Mouse (Mus musculus) ovary, adult 2 months (tissue): ENCODE results near the gene Nudt17. TPM values are rescaled to one million over a fixed set of nuclear protein-coding genes. Genes with fewer than 3 reads are reported as not detected.

Experiments
- polyA plus RNA-seq: library from polyadenylated mRNA; depleted of rRNA; stranded (reverse); fragments of >200 nt; gene quantifications from 2 replicates; pipeline ENCODE4 v1.2.3, GENCODE M21; 2012; rRNA removed

Nudt17 gene
- polyA plus RNA-seq = 4.0 and 5.0 TPM in 2 replicates

DNA sequence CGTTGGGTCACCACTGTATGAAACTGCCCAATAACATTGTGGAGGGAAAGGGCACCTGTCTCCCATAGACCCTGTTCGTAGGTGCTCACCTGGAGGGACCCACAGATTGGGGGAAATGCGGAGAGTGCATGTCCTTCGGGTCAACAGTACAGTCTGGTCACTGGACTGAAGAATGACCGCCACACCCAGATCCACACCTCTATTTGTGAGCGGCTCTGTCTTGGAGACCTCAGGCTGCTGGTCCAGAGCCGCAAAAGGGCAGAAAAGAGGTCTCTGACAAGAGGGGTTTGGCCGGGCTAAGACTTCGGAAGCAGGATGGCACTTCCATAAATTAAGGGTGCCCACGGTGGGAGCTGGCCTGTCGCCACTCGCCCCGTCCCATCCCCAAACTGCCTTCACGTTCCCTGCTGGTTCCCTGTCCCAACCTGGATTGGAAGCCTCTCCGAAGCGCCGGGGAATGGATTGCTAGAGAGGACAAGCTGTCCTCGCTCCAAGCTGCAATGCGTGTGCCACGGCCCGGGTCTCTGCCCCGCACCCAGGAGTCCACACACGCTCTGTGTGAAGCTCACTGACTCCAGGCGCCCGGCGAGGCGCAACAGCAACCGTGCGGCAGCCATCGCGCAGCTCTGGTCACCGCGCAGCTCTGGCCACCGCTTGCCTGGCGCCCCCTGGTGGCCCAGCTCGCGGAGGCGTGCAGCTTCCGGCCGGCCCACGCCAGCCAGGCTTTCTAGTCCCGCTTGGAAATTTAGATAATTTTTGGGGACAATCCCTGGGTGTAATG is at the start of gene Nudt17:
TSS of gene Nudt17 (minus strand) at position 660 of the 781 bp plus-strand sequence.

DNA sequence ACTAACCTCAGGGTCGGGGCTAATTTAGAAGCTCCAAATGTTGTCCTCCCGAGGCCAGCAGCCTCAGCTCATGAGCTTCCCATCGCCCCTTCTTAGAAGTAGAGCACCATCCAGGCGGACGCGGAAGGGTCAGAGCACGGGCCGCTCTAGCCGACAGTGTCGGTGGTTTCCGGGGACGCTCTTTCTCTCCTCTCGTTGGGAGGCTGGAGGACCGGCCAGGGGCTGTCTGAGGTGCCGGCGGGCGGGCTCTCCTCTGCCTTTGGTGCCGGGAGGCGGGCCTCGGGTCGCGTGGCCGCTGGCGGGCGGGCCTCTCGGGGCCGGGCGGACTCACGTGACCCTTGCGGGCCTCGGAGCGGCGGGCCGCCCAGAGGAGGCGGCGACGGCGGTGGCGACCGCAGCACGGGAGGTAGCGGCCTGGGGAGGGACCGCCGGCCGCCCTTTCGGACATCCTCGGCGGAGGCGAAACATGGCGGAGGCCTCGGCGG is 19.0 kb upstream of the Nudt17 start, which contains the start of the genes Polr3c and Rnf115:
TSS of gene Polr3c (minus strand) at position 286 of the 485 bp plus-strand sequence.
TSS of gene Rnf115 (plus strand) at position 322 of the 485 bp plus-strand sequence.

DNA sequence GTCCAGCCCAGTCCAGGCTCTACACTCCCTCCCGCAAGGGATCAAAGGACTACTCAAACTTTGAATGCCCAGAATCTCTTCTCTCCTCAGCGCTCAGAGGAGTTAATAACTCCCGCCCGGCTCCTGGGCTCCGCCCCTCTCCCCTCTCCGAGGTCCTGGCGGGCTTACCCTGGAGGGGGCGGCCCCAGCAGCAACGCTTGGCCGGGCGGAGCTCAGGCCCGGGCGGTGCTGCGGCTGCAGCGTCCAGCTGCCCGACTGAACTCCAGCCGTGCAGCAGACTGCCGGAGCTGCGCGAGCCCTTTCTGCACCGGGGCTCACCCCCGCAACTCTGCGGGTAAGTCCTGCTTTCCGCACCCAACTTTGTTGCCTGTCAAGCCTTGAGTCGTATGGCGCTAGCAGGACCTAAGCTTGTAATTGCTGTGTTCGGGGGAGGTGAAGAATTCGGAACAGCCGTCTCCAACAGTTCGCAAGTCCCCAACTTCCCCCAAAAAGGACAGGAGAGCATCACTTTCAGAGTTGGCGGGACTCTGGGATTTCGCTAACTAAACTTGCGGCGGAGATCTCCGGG is 12.1 kb downstream of the Nudt17 start, which contains the start of gene Pias3:
TSS of gene Pias3 (plus strand) at position 187 of the 568 bp plus-strand sequence.

DNA sequence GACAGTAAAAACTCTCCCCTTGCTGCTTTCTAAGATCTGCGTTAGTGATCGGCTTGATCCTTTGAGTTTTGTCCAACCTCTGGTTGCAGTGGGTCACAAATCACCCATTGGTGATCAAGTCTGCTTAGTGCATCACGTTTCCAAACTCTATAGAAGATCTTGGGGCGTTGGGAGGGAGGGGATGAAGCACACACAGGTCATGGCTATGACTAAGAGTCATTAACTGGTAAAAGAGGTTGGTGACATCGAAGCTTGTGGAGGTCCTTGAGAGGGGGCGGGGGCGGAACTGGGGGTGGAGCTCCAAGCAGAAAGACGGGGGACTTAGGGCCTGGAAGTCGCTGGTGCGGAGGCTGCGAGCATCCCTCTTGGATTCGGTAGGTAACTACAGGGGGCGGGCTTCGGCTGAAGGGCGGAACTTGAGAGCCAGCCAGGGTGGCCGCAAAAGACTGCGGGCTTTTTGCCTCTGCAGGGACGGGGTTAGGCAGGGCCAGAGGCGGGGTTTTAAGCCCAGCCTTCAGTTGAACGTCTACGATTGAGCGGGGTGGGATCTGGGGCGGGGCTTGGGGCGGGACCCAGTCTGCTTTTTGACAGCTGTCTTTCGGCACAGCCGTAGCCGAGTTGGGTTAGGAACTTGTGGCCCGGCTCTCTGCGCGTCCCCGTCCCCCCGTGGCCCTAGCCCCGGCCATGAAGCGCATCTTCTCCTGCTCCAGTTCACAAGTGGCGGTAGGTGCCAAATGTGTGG is 38.5 kb downstream of the Nudt17 start, which contains the start of gene Ankrd35:
TSS of gene Ankrd35 (plus strand) at position 405 of the 742 bp plus-strand sequence.

Other genes starting within 250 kb of the Nudt17 start
- 0.19 and 0.22 TPM in 2 replicates for gene Hfe2, start 183.4 kb downstream of the Nudt17 start, polyA plus RNA-seq
- gene Txnip, start 150.6 kb downstream of the Nudt17 start, polyA plus RNA-seq = 920 and 1,089 TPM in 2 replicates
- gene Gm16253, start 131.6 kb downstream of the Nudt17 start, polyA plus RNA-seq = not detected in 2 replicates
- gene Polr3gl, start 114.4 kb downstream of the Nudt17 start, polyA plus RNA-seq = 17.0 and 19.3 TPM in 2 replicates
- 3.1 TPM in 2 replicates for gene Ankrd34a, start 111.9 kb downstream of the Nudt17 start, polyA plus RNA-seq
- 54.7 and 63.2 TPM in 2 replicates for gene Lix1l, start 107.4 kb downstream of the Nudt17 start, polyA plus RNA-seq
- gene Rbm8a, start 78.6 kb downstream of the Nudt17 start, polyA plus RNA-seq = 3.3 and 5.3 TPM in 2 replicates
- gene Pex11b, start 73.2 kb downstream of the Nudt17 start, polyA plus RNA-seq = 39.9 and 48.8 TPM in 2 replicates
- 0.21 and 0.28 TPM in 2 replicates for gene Gm42957, start 73.1 kb downstream of the Nudt17 start, polyA plus RNA-seq
- 2.5 and 3.0 TPM in 2 replicates for gene Itga10, start 63.0 kb downstream of the Nudt17 start, polyA plus RNA-seq
- 3.9 and 4.7 TPM in 2 replicates for gene Ankrd35, start 38.4 kb downstream of the Nudt17 start, polyA plus RNA-seq
- 45.6 and 51.2 TPM in 2 replicates for gene Pias3, start 12.2 kb downstream of the Nudt17 start, polyA plus RNA-seq
- 26.6 and 35.9 TPM in 2 replicates for gene Polr3c, start 19.1 kb upstream of the Nudt17 start, polyA plus RNA-seq
- gene Rnf115, start 19.1 kb upstream of the Nudt17 start, polyA plus RNA-seq = 12.2 and 14.3 TPM in 2 replicates
- gene Pdzk1, start 120.7 kb upstream of the Nudt17 start, polyA plus RNA-seq = 0.66 and 0.81 TPM in 2 replicates
- gene Cd160, start 120.8 kb upstream of the Nudt17 start, polyA plus RNA-seq = 0.64 and 0.77 TPM in 2 replicates
- gene Gja5, start 196.1 kb upstream of the Nudt17 start, polyA plus RNA-seq = 3.1 and 3.5 TPM in 2 replicates
- gene Gpr89, start 196.8 kb upstream of the Nudt17 start, polyA plus RNA-seq = 14.4 and 14.6 TPM in 2 replicates
- gene Gja8, start 217.5 kb upstream of the Nudt17 start, polyA plus RNA-seq = not detected in 2 replicates